ENCODE assay signal across 19 mouse cellular contexts in the genomic region with DNA sequence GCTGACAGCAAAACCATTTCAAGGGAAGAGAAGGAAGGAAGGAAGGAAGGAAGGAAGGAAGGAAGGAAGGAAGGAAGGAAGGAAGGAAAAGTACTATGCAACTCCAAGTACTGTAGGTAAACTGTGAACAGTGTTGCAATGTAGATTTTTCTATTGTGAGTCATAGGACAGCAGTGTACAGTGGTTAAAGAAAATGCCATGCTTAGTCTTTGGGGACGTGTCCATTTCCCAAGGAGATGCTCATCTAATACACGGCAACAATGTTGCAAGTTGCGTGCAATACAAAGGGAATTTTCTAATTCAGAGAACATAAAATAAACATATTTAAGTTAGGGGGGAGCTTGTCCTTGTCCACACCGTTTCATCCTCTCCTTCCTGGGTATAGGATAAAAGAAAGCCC.
"Had no signal": no experiment of that assay in that cellular context is flagged by ENCODE, and none has a peak within 500 bp of the region (broad histone marks: within the 10 kb centered on the region; RNA-seq: fewer than 3 reads in every experiment).

No protein-coding gene starts in this region.

- H3K4me2 ChIP-seq: lung, embryonic 15.5 days; midbrain, embryonic 11.5 days; midbrain, embryonic 13.5 days; midbrain, embryonic 15.5 days; neural tube, embryonic 13.5 days; neural tube, embryonic 15.5 days had no signal

- DNase-seq: liver, postnatal 0 days; lung, adult 2 months; lung, postnatal 14 days; lung, postnatal 36 days; right cerebral cortex, adult 18-20 months; right cerebral cortex, postnatal 25 days; right cerebral cortex, postnatal 4 days; spleen, adult 18-20 months; thymus, adult 18-20 months; thymus, postnatal 14 days; thymus, postnatal 36 days had no signal

- H3K27ac ChIP-seq: lung, embryonic 15.5 days; macrophage; midbrain, embryonic 13.5 days; midbrain, embryonic 15.5 days; neural tube, embryonic 13.5 days; neural tube, embryonic 15.5 days had no signal

- H3K27me3 ChIP-seq: lung, embryonic 15.5 days; midbrain, embryonic 13.5 days; midbrain, embryonic 15.5 days; neural tube, embryonic 13.5 days; neural tube, embryonic 15.5 days had no signal

- H3K4me3 ChIP-seq: lung, embryonic 15.5 days; megakaryocyte, embryonic 14.5 days; midbrain, embryonic 13.5 days; midbrain, embryonic 15.5 days; neural tube, embryonic 13.5 days; neural tube, embryonic 15.5 days had no signal

- H3K36me3 ChIP-seq: lung, embryonic 15.5 days; midbrain, embryonic 15.5 days had no signal

- H3K4me1 ChIP-seq: midbrain, embryonic 13.5 days; midbrain, embryonic 15.5 days; neural tube, embryonic 15.5 days had no signal

- H3K9me3 ChIP-seq: lung, embryonic 15.5 days; megakaryocyte, embryonic 14.5 days; midbrain, embryonic 13.5 days; midbrain, embryonic 15.5 days; neural tube, embryonic 13.5 days; neural tube, embryonic 15.5 days had no signal
